Mouse (Mus musculus) midbrain, embryonic 12.5 days (tissue): ENCODE data around the gene Ccnl1. TPM values are rescaled to one million over a fixed set of nuclear protein-coding genes. Genes with fewer than 3 reads are reported as not detected.

Experiments
- ATAC-seq: fragments of 200-750 bp; cut with Nextera tagmentation; 2 replicates; pipeline ENCODE4 v1.8.0; 2017; ENCODE audit warnings: low read depth, moderate TSS enrichment, moderate library complexity; ENCODE audit not compliant: low FRiP score
- H3K27ac ChIP-seq: fragments of 300-500 bp; sonication (generic); replicated peaks from 2 replicates; pipeline ENCODE4 v1.5.1; 2016; ENCODE audit warnings: mild to moderate bottlenecking
- H3K27me3 ChIP-seq: fragments of 300-500 bp; sonication (generic); 2 replicates; pipeline ENCODE4 v1.6.1; 2016; ENCODE audit warnings: mild to moderate bottlenecking
- H3K36me3 ChIP-seq: fragments of 300-500 bp; sonication (generic); 2 replicates; pipeline ENCODE4 v1.6.1; 2016
- H3K4me1 ChIP-seq: fragments of 300-500 bp; sonication (generic); 2 replicates; pipeline ENCODE4 v1.6.1; 2016
- H3K4me2 ChIP-seq: fragments of 300-500 bp; sonication (generic); replicated peaks from 2 replicates; pipeline ENCODE4 v1.6.1; 2016; ENCODE audit warnings: mild to moderate bottlenecking, moderate library complexity
- H3K4me3 ChIP-seq: fragments of 300-500 bp; sonication (generic); 2 replicates; pipeline ENCODE4 v1.5.1; 2016; ENCODE audit warnings: mild to moderate bottlenecking
- H3K9ac ChIP-seq: fragments of 300-500 bp; sonication (generic); replicated peaks from 2 replicates; pipeline ENCODE4 v1.6.1; 2016; ENCODE audit warnings: mild to moderate bottlenecking, moderate library complexity
- H3K9me3 ChIP-seq: fragments of 300-500 bp; sonication (generic); 2 replicates; pipeline ENCODE4 v1.6.1; 2016; ENCODE audit warnings: mild to moderate bottlenecking
- WGBS: fragments of 180-500 bp; shearing (Covaris S2); methylation state at CpG from one replicate; pipeline ENCODE4 v1.1.7; 2016; 5-methylcytosine and 5-hydroxymethylcytosine counted together
- polyA plus RNA-seq: library from polyadenylated mRNA; unstranded; fragments of >200 nt; fragmentation: Nextera tagmentation; extraction: Ambion mirVana; gene quantifications from 2 replicates; pipeline ENCODE4 v1.2.1, GENCODE M21; 2016

Gene Ccnl1
- polyA plus RNA-seq = 122 and 125 TPM in 2 replicates

GRCm38 (mm10) chr3:65958102-65958839 lies at the start of gene Ccnl1:
Ccnl1 (minus strand) TSS chr3:65958249.
- no peaks in the 10 kb centered on the region for H3K9me3 ChIP-seq
- peak within 1 kb of the TSS; percentile 99 for H3K27ac ChIP-seq
- peak; percentile 96 for ATAC-seq
- peaks cover 29% of the 10 kb centered on the region for H3K4me1 ChIP-seq
- under 1% methylated on average over 52 of the region's 70 CpGs for WGBS
- H3K27me3 ChIP-seq = no peaks in the 10 kb centered on the region
- H3K4me2 ChIP-seq = peak within 1 kb of the TSS; percentile 82
- H3K4me3 ChIP-seq = peak within 1 kb of the TSS; percentile 99
- H3K36me3 ChIP-seq = peaks cover 26% of the 10 kb centered on the region
- H3K9ac ChIP-seq = peak within 1 kb of the TSS; percentile 100

- no peaks in the 10 kb centered on the region for H3K9me3 ChIP-seq
- WGBS = 79% methylated on average over 4 of the region's 4 CpGs
- H3K4me1 ChIP-seq = no peaks in the 10 kb centered on the region
- ATAC-seq = no peak
- H3K4me2 ChIP-seq = no peak overlapping the region
- no peak overlapping the region for H3K4me3 ChIP-seq
- H3K36me3 ChIP-seq = no peaks in the 10 kb centered on the region
- H3K27me3 ChIP-seq = no peaks in the 10 kb centered on the region
- H3K27ac ChIP-seq = no peak overlapping the region
- H3K9ac ChIP-seq = no peak overlapping the region
Observed at GRCm38 (mm10) chr3:66004989-66005388, 46.9 kb upstream of the Ccnl1 start.

- Histone ChIP-seq H3K9me3 (no peaks in the 10 kb centered on the region), H3K36me3 (no peaks in the 10 kb centered on the region), H3K4me3 (no peak overlapping the region), H3K27me3 (no peaks in the 10 kb centered on the region), H3K9ac (no peak overlapping the region), H3K4me1 (no peaks in the 10 kb centered on the region), H3K27ac (no peak overlapping the region), H3K4me2 (no peak overlapping the region)
- no peak for ATAC-seq
- 70% methylated on average over 7 of the region's 7 CpGs for WGBS
Observed at GRCm38 (mm10) chr3:66004220-66004951, 46.3 kb upstream of the Ccnl1 start.

- no peaks in the 10 kb centered on the region for H3K27me3 ChIP-seq
- 77% methylated on average over 2 of the region's 2 CpGs for WGBS
- H3K4me3 ChIP-seq = no peak overlapping the region
- ATAC-seq = peak; percentile 23; the same call in 1 of the 2 replicates
- H3K27ac ChIP-seq = no peak overlapping the region
- H3K4me1 ChIP-seq = no peaks in the 10 kb centered on the region
- no peak overlapping the region for H3K9ac ChIP-seq
- no peaks in the 10 kb centered on the region for H3K36me3 ChIP-seq
- H3K9me3 ChIP-seq = no peaks in the 10 kb centered on the region
- no peak overlapping the region for H3K4me2 ChIP-seq
Observed at GRCm38 (mm10) chr3:66000400-66000799, 42.4 kb upstream of the Ccnl1 start.

GRCm38 (mm10) chr3:65997360-65998008 lies 39.4 kb upstream of the Ccnl1 start:
- no peaks in the 10 kb centered on the region for H3K27me3 ChIP-seq
- H3K36me3 ChIP-seq = no peaks in the 10 kb centered on the region
- H3K4me3 ChIP-seq = no peak overlapping the region
- no peak overlapping the region for H3K9ac ChIP-seq
- H3K9me3 ChIP-seq = no peaks in the 10 kb centered on the region
- 80% methylated on average over 7 of the region's 7 CpGs for WGBS
- H3K27ac ChIP-seq = no peak overlapping the region
- H3K4me2 ChIP-seq = no peak overlapping the region
- H3K4me1 ChIP-seq = no peaks in the 10 kb centered on the region
- no peak for ATAC-seq

- Histone ChIP-seq H3K27me3 (no peaks in the 10 kb centered on the region), H3K4me2 (no peak overlapping the region), H3K27ac (no peak overlapping the region), H3K9ac (no peak overlapping the region), H3K9me3 (no peaks in the 10 kb centered on the region), H3K4me3 (no peak overlapping the region), H3K36me3 (no peaks in the 10 kb centered on the region), H3K4me1 (no peaks in the 10 kb centered on the region)
- no peak for ATAC-seq
- 77% methylated on average over 11 of the region's 11 CpGs for WGBS
Observed at GRCm38 (mm10) chr3:65992395-65993340, 34.6 kb upstream of the Ccnl1 start.

GRCm38 (mm10) chr3:65990957-65991646 lies 33.1 kb upstream of the Ccnl1 start:
- H3K4me2 ChIP-seq = no peak overlapping the region
- H3K27me3 ChIP-seq = no peaks in the 10 kb centered on the region
- H3K9me3 ChIP-seq = no peaks in the 10 kb centered on the region
- no peak overlapping the region for H3K27ac ChIP-seq
- H3K9ac ChIP-seq = no peak overlapping the region
- no peak for ATAC-seq
- no peak overlapping the region for H3K4me3 ChIP-seq
- no peaks in the 10 kb centered on the region for H3K4me1 ChIP-seq
- H3K36me3 ChIP-seq = no peaks in the 10 kb centered on the region
- 25% methylated on average over 3 of the region's 3 CpGs for WGBS

GRCm38 (mm10) chr3:65990524-65990923 lies 32.5 kb upstream of the Ccnl1 start:
- Histone ChIP-seq H3K4me3 (no peak overlapping the region), H3K36me3 (no peaks in the 10 kb centered on the region), H3K4me1 (no peaks in the 10 kb centered on the region), H3K4me2 (no peak overlapping the region), H3K27me3 (no peaks in the 10 kb centered on the region), H3K27ac (no peak overlapping the region), H3K9ac (no peak overlapping the region), H3K9me3 (no peaks in the 10 kb centered on the region)
- ATAC-seq = no peak
- 72% methylated on average over 4 of the region's 4 CpGs for WGBS

- no peak overlapping the region for H3K9ac ChIP-seq
- H3K9me3 ChIP-seq = no peaks in the 10 kb centered on the region
- WGBS = 88% methylated on average over 8 of the region's 8 CpGs
- H3K4me1 ChIP-seq = no peaks in the 10 kb centered on the region
- H3K36me3 ChIP-seq = no peaks in the 10 kb centered on the region
- no peak for ATAC-seq
- no peaks in the 10 kb centered on the region for H3K27me3 ChIP-seq
- H3K4me2 ChIP-seq = no peak overlapping the region
- H3K27ac ChIP-seq = no peak overlapping the region
- no peak overlapping the region for H3K4me3 ChIP-seq
Observed at GRCm38 (mm10) chr3:65988711-65989495, 30.9 kb upstream of the Ccnl1 start.

- no peak overlapping the region for H3K4me3 ChIP-seq
- no peaks in the 10 kb centered on the region for H3K27me3 ChIP-seq
- no peaks in the 10 kb centered on the region for H3K9me3 ChIP-seq
- no peak for ATAC-seq
- peak overlapping the region; percentile 99; the same call in 1 of the 2 replicates for H3K27ac ChIP-seq
- 61% methylated on average over 3 of the region's 3 CpGs for WGBS
- H3K9ac ChIP-seq = no peak overlapping the region
- H3K4me1 ChIP-seq = peaks cover 23% of the 10 kb centered on the region
- H3K4me2 ChIP-seq = no peak overlapping the region
- no peaks in the 10 kb centered on the region for H3K36me3 ChIP-seq
Observed at GRCm38 (mm10) chr3:65976296-65976695, 18.2 kb upstream of the Ccnl1 start.
